Mouse (Mus musculus) ovary, postnatal 14 days (tissue): ENCODE measurements at regions not wholly inside any gene's neighbourhood (a gene's known extent, or its start where the extent isn't known, plus 50 kb on each side); places are given as distances from the start of the nearest gene placed in this dataset.

Source experiments
- DNase-seq: peaks from one replicate; pipeline ENCODE4 v3.0.0; 2022; ENCODE audit warnings: low spot score

DNA sequence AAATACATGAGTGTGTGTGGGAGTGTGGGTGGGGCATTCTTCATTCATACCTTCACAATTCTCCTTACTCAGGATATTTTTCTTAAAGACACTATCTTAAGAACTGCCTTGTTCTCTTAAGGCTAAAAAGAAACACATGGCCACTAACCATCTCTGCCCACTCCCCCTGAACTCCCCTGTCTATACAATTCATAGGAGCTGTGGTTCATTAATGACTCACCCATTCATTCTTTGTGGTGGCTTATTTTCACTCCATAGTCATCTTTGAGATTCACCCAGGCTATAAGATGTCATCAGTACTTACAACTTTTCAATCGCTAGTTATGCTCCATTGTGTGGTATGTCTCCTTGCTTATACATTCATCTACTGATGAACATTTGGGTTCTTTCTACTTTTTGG, 97.7 kb upstream of the Spred1 start:
- no peak for DNase-seq

DNA sequence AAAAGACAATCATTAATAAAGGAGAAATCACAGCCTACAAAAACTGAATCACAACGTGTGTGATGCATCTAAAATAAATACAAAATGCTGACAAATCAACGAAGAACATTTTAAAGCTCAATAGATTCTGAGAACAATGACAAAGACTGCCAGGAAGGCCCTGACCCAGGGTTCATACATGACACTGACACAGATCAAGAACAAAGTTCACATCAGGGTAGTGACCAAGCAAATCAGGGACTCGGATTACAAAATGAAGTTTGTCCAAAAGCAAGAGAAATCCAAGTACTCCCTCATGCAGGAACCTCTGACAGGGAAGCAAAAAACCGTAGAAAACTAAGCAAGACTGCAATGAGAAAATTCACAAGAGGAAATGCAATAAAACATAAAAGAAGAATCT, 94.1 kb upstream of the Spred1 start:
- DNase-seq = no peak

DNA sequence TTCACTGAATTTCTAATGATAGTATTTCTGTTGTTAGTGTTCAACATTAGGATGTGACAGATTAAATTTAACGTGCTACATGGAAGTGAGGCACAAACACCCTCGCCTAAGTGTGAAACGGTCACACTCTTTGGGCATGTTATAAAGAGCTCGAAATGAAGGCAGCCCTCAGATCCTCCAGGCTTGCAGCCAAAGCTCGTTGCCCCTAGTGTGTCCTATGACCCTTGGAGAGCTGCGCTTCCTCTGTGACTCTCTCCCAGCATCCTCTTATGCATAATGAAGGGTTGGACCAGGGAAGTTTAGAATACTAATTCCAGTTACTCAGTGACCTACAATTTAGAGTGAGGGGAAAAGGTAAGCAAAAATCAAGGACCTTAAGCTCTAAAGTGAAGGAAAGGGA, 92.4 kb upstream of the Spred1 start:
- no peak for DNase-seq

DNA sequence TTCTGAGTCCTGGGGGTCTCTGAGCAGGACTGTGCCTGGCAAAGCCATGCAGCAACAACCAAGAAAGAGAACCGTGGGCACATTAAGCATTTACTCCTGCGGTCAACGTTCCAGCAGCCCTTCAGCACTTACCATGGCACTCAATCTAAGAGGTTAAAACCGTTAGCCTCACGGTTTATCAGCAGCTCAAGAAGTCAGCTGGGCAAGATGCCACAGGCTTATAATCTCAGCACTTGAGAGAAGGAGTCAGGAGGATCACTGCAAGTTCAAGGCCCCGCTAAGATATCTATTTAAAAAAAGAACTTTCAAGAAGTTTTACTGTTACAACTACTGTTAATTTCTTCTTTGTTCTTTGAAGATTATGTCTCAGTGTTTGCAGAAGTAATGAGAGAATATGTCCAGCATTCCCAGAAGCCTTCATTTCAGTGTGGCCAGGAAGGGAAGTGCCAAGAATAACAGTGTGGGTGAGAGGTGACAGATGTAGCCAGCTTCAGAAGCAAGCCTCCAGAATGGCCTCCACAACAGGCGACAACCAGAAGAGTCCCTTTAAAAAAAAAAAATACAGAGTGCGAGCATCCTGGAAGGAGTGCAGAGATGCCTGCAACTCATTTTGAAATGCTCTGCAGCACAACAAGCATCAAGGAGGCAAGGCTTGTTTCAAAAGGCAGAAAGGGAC, 84.8 kb upstream of the Spred1 start:
- no peak for DNase-seq

DNA sequence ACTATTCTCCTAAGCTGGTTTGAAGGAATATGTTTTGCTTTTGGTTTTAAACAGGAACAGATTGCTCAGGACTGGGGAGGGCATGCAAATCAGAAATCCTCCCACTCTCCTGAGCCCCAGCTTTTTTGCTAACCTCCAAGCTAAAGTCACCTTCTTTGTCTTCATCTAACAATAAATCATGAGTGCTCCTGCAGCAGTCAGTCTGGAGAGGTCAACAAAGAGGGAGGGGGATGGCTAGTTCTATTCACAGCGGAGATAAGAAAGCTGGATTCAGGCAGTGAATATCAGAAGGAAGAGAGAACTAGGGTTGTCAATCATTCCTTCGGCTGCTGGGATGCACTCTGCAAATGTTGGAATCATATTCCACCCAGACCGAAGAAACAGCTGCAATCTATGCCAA, 81.0 kb upstream of the Spred1 start:
- DNase-seq = no peak

DNA sequence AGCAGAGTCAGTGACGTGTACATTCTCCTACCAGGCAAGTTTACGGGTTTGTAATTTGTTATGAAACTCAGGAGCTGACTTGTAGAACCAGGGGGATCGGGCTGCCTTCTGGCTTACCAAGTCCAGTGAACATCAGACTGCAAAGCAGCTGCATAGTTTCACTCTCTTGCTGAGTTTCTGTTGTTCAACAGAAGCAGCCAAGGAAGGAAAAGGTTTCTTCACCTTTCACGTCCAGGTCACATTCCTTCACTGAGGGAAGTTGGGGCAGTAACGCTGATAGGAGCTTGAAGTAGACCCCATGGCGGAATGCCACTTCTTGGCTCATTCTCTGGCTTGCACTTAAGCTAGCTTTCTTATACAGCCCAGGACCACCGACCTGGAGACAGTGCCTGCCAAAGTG, 77.3 kb upstream of the Spred1 start:
- DNase-seq = no peak

DNA sequence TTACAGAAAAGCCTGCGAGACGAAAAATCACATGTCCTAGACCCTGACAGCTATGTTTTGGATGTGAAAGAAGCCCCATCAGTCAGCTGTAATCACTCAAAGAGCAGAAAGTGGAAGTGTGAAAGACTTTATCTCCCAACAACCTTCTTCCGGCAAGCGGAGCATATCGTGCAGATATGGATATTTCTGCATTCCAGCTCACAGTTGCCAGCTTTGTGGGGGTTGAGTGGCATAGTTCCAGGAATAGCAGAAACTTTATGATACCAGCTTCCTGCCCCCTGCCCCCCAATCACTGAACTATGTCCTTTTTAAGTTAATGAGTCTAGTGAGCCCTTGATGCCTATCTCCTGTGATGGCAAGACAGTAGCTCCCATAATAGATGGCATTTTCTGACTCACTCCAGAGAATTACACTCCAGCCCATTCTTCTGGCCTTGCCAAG, 72.9 kb upstream of the Spred1 start:
- DNase-seq = no peak

DNA sequence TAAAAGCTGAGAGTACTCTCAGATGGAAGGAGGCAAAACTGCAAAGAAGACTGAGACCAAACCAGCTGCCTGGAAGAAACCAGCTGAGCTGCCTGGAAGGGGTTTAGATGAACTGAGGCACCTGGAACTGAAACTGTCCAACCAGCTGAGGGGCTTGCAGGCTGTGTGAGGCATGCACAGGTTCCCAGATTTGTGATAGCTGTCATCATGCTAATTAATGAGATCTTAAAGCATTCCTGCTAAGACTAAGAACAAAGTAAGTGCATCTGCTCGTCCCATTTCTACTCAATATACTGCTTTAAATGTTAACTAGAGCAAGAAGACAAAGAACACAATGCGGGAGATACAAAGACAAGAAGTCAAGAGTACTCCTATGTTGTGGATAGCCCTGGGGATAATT, 71.1 kb upstream of the Spred1 start:
- DNase-seq = no peak

DNA sequence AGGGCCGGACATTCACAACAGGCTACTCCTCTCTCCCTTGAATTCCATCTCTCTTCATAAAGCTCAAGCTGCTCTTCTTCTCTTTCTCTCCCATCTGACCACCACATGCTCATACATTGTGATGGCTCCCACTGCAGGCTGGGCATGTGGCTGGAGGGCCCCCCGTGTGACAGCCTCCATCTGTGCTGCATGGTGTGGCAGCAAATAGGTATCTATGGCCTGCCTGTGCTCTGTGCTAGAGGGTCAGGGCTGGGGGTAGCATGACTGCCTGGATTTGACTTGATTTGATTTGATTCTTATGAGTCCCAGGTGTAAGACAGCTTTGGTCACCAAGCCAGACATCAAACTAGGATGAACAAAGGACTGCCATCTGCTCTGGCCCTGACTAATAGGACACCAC, 57.0 kb upstream of the Spred1 start:
- DNase-seq = no peak

DNA sequence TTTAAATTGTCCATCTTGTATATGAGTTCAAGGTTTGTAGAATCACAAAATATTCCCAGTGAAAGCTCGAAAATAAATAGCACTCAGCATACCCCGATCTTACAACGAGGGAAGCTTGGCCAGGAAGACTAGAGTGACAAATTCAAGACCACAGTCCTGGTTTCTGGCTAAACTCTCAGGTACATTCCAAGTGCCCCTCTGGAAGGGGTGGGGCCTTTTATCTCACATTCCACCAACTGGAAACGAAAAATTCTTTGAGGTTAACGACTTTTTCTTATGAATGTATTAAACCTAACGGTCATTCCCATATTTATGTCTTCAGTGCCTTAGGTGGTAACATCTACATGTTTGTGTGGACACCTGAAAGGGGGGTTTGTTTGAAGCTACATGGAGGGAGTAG, 50.8 kb upstream of the Spred1 start:
- DNase-seq = no peak

DNA sequence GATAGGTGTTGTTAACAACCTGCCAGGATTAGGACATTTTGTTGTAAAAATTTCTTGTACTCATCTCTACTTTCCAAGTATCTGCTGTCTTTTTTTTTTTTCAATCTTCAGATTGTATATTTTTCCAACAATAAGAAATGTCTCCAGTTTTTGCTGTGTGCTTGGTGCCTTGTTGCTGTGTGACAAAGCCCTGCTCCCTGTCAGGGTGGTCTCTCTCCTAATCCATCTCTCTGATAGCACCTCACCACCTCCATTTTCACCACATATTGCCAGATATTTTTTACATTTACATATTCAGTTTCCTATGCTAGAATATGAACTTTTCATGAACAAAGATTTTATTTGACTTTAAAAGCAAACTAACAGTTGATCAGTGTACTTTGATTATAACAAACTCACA, 50.1 kb upstream of the Spred1 start:
- no peak for DNase-seq
